Mouse (Mus musculus) 416B (cell line): Measurements from ENCODE around the gene Prrc2c.
"Not testable (repeated sequence)": the region's sequence is repeated elsewhere in the genome, so short reads cannot be mapped to it uniquely, and the experiment has no call there.

ENCODE experiments used
- DNase-seq: peaks from one replicate; pipeline ENCODE4 v3.0.0; 2011; ENCODE audit warnings: low read depth

Gene Prrc2c

DNA sequence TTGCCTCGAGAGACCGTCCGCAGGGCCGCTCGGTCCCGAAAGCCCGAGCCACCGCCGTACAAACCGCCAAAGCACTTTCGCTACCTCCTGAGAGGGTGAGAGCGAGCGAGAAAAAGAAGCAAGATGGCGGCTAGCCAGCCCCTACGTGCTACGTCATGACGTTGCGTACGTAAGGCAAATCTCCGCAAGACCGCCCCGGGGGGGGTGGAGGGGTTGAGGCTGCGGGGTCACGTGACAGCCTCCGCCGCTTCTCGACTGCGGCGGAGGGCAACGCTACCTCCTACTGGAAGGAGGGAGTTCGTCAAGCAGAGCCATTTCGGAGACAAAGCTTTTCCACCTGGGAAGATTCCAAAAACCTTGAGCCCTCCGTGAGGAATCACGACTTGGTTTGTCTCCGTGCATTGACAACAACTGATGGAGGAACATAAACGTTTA, at the start of gene Prrc2c:
Gene Prrc2c (minus strand): TSS at position 156 of the 435 bp plus-strand sequence.
- DNase-seq: peak; percentile 98

DNA sequence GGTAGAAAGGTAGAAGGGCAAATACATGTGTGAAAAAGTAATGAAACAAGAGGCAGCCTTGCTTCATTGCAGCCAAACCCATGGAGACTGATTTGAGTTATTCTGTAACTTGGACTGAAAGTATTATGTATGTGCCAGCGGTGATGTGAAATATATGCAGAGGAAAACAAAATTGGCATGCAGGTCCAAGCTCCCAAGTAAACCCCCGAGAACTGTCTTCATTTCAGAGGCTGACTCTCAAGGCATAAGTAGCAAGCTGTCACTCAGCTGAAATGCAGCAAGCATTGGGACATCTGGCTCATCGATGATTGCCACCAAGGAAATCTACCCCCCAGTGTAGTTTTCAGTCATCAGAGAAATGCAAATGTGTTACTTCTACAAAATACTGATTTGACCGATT, 44.9 kb upstream of the Prrc2c start:
- DNase-seq: no peak

DNA sequence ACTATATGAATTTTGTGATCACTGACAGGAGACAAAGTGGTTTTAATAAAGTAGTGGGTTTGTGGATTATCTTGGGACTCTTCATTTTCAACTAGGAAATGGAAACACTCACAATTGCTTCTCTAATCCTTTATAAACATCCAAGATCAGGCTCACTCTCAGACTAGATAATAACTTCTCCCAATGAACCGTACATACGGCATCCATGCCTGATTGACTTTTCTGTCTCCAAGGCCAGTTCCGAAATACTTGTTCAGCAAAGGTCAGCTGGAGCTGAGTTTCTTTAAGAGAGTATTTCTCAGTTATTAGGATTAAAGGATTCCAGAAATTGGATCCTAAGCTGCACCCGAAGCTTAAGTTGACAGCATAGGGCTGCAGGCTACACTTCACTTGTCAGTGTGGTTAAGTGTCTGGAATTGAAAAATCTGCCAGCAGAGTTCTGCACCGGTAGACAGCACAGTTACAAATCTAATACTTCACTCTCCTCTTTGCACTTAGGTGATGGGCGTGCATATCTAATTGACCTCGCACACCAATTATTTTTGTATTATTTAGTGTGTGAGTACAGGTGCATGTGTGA, 43.4 kb upstream of the Prrc2c start:
- no peak for DNase-seq

DNA sequence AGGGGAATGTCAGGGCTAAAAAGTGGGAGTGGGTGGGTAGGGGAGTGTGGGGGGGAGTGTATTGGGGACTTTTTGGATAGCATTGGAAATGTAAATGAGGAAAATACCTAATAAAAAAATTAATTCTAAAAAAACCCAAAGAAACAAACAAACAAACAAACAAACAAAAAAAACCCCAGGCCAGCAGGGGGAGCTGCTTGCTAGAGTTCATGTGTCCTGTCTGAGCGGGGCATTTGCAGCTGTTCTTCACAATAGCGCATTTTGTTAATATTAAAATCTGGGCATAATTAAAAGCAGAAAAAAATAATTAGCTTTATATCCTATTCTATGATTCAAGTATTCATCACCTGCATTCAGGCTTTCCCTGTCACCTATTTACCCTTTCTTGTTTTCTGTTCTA, 40.7 kb upstream of the Prrc2c start:
- DNase-seq: not testable (repeated sequence)

DNA sequence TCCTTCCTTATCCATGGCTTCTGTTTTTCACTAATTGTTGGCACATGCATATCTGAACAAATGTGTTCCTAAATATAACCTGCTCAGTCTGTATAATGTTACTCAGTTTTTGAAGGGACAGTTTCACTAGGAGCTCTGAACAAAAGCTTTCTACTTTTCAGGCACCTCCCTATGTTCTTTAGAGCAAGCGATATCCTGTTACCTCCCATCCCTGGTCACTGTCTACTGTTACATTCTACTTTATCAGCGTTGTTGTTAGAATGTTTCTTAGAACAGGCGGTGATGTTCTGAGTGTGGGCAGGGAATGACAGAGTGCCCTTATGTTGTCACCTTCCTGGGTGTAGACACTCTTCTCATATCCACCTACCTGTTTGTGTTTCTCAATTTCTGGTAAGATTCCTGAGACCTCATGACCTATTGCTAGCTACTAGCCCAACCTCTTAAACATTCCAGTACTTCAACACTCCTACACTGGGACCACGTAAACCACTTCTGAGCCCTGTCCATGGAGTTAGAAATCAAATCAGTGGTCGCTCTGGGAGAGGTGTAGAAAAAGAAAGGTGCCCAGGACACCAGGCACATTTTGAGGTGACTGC, 37.7 kb upstream of the Prrc2c start:
- DNase-seq: no peak

DNA sequence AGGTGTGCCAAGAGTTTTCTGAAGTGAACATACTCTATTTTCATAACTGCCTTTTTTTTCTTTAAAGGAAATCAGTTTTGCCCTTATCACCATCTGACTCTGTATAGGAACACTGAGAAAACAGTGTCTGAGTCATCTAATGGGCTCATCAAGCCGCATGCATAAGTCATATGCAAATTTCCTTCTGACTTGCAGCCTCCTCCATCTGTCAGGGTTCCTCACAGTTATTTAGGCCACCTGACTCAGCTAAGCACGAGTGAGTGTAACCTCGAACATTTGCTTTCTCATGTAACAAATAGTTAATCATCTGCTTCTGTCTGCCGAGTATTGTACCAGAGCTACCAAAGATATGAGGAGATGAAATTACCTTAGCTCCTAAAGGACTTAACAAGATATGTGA, 33.3 kb upstream of the Prrc2c start:
- DNase-seq: peak; percentile 62

DNA sequence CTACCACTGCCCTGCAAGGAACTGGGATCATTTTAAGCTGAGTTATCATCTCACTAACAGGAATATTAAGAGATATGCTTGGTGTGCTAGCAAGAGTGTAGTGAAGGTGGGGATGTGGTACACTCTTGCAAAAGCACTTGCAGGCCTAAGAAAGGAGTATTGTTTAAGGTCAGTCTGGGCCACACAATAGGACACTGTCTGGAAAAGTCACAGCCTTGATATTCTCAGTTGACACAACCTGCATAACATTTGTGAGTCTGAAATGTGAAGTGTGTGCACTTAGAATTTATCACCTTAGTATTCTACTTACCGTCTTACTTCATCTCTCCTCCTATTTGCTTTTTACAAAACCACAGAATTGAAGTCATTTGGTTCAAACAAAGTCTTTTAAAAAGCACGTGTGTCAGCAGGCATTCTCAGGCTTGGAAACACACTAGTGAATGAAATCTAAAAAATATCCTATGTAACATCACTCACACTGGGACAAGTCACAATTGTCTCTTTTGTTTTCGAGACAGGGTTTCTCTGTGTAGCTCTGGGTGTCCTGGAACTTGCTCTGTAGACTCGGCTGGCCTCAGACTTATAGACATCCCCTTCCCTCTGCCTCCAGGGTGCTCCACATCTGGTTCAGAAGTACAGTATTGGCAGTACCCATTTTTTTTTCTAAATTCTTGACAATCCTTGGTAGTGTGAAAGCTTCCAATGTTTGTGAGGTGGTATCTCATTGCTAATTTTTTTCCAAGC, 31.4 kb upstream of the Prrc2c start:
- no peak for DNase-seq

DNA sequence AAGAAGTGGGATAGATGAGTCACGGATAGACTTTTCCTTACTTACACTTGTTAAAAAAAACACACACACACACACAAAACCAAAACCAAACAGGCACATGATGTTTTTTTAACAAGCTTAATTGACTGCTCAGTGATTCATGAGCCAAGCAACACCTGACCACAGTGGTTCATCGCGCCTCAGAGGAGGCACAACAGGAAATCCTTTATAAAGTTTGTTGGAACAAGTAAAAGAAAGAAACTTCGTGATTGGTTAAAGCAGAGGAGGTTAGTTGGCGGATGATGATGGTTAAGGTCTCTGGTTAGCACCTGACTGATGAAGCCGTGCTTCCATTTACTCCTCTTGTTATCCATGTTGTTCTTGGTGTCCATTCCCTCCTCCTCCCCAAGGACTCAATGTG, 11.7 kb upstream of the Prrc2c start:
- DNase-seq: no peak

DNA sequence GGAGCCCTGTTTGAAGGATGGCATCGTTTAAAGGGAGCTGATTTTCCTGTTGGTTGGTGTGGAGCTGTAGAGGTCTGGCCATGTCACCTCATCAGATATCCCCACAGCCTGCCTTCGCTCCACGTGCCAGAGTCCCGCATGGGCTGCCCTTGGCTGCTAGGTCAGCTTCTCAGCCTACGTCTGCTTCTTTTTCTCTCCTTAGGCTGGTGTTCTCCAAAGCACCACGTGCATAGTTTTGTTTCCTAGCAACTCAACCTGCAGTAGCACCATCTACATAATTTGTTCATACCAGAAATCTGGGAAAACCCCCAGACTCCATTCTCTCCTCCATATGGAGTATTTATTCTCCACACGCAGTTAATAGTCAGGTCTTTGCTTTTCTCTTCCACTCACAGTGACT, 9.3 kb upstream of the Prrc2c start:
- no peak for DNase-seq

DNA sequence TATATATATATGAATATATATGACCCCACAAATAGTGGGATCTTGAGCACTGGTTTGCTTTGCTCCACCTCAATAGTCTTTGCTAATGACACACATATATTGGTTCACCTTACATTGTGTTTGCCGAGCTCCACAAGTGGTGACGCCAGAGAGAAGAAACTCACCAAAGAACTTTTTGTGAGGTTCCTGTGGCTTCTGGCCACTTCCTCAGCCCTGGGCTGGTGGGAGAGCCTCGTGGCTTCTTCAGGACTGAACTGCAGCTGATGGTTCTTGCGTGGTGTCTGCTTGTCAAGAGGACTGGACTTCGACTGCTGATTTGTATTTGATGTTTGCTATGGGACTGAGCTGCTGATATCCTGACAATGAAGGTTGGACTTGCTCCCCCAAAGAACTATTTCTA, 8.4 kb upstream of the Prrc2c start:
- peak; percentile 58 for DNase-seq

DNA sequence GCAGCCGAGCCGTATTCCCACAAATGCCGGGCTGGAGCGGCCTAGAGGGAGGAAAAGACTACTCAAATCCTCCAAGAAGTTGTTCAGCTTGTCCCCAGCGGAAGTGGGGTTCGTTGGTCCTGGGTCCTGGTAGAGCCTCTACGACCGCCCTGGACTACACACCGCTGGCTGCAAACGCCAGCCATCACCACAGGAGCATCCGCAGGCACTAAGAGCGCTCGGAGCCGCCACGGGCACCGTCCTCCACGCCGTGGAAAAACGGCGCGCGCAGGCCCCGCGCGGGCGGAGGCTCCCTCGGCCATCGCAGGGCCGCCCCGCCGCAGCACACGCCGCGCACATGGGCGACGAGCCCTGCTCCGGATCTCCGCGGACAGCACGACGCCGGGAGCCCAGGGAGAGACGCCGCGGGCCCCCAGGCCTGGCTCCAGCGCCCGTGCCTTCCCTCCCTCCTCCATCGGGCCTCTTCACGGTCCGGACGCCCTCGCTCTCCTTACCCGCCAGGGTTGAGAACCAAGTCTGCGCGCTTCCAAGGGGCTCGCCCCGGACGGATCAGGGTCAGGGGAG, 443 bp downstream of the Prrc2c start:
- DNase-seq: peak; percentile 37

DNA sequence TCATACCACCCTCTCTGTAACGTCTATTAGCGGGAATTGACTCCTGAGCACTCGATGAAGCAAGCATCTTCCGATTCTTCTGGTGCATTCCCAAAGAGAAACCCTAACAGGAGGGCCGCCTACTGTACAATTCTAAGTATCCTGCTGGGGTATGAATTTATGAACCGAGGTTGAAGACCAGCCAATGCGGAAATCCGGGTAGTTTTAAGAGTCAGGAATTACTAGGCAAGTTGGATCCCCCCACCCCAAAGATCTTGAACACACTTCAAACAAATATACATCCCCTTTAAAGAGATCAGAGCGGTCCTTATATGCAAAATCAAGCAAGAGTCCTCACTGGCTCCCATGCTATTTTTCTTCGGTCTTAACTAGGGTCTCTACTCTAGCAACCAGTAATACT, 950 bp downstream of the Prrc2c start:
- DNase-seq: peak; percentile 69

DNA sequence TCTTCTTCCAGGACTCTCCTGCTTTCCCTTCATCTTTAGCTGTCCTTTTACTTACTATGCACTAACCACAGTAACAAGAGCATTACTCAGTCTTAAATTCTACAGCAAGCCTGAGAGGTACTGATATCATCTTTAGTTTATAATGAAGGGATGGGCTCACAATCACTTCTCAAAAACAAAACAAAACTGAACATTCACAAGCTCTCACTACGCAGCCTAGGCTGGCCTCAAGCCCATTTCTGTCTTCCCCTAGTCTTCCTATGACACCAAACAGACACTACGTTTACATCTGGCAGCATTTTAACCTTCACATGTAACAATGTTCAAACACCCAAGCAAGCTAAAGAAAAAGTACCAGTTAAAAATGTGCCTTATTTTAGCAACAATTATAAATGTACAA, 1.9 kb downstream of the Prrc2c start:
- no peak for DNase-seq

DNA sequence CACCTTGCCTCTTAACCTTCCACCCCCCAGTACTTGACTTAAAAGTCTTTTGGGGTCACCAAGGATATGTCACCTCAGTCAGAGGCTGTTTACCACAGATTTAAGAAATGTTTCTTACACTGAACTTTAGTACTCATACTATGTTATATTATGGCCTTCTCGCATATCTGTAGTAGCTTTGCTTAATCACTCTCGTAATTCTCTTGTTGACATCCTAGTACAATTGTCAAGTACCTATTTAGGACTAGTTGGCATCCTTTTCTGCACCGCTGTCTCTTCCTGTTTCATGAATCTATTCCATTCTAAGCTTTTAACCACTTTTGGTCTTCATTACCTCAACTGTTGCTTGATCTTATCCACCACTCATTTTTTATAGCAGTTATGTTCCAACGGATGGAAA, 5.3 kb downstream of the Prrc2c start:
- no peak for DNase-seq

DNA sequence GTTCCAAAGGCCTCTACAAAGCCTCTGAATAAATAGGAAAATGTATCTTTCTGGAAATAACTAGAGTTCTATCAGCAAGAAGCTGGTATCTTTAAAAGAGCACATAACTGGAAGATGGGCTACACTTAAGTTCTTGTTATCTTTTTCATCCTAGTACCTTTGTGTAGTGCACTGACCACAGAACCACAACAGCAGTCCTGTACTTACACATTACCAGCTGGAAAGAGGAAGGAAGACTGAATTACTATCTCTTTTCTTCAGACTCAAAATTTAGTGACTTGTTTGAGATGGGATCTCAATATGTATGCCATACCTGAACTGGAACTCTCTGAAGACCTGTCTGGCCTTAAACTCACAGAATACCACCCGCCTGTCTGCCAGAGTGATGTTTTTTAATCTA, 6.1 kb downstream of the Prrc2c start:
- DNase-seq: peak; percentile 50

DNA sequence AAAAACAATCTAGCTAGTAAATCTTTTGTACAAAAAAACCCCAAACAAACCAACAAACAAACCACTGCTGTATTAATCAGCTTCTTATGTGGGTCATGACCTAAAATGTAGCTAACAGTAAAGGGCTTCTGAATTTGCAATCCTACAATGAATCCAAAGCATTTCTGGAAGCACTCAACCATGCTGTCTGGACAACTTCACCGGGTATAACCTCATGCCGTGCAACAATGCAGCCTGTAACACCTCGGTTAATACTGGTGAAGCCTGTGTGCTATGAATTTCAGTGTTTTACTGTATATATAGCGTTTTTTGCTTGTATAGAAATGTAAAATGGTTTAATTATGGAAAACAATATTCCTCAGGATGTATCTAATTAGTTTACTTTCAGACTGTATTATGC, 8.3 kb downstream of the Prrc2c start:
- DNase-seq: no peak

DNA sequence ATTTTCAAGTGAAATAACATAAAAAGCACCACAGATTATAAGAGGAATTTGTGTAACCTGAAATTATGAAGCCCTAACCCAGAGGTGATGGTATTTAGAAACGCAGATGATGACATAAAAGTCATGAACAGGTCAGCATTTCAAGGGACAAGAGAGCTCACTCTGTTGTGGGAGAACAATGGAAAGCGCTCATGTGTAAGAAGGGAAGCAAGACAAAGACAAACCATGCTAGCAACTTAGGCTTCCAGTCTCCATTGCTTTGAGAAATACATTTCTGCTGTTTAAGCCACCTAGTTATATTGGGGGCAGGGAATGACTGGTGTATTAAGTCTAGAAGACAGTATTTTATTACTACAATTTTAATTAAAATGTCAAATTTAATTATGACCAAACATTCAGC, 10.9 kb downstream of the Prrc2c start:
- DNase-seq: no peak

DNA sequence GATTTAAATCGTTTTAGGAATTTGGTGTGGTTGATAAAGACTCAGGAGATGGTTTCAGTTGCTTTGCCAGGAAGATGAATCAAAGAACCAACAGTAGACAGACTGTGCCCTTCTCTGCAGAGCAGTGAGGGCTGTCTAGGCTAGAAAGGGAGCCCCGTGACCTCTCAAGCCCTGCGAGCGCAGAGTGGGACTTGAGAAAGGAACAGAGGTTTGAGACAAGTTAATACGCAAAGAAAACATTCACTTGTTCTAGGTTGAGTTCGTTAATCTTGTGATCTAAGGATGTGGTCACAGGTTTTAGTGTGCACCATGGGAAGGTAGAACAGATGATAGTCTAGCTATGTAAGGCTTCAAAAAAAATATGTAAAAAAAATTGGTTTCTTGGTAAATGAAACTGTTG, 12.4 kb downstream of the Prrc2c start:
- DNase-seq: peak; percentile 19

DNA sequence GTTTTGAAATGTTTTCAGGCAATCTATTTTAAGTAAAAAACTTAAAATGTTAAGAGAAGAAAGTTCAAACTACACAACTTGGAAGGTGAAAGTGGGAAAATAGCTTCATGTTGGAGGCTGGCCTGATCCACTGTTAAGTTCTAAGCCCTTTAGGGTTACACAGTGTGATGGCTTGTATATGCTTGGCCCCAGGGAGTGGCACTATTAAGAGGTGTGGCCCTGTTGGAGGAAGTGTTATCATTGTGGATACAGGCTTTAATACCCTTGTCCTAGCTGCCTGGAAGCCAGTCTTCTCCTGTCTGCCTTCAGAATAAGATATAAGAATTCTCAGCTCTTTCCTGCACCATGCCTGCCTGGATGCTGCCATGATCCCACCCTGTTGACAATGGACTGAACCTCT, 16.7 kb downstream of the Prrc2c start:
- no peak for DNase-seq

DNA sequence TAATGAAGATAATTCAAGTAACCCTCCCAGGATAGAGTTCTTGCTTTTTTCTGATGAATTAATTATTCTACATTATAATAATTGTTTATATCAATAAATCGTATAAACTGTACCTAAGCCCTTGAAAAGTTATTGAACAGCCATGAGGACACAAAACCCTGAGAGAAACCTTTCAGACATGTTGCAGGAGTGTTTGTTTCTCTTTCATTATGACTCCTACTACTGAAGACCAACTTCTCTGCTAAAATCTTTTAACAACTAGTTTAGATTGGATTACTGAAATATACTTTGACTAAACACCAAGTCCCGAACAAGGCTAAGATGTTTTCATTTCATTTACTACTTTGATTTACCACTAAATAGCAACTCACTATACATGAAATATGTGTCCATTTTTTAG, 19.7 kb downstream of the Prrc2c start:
- DNase-seq: no peak

DNA sequence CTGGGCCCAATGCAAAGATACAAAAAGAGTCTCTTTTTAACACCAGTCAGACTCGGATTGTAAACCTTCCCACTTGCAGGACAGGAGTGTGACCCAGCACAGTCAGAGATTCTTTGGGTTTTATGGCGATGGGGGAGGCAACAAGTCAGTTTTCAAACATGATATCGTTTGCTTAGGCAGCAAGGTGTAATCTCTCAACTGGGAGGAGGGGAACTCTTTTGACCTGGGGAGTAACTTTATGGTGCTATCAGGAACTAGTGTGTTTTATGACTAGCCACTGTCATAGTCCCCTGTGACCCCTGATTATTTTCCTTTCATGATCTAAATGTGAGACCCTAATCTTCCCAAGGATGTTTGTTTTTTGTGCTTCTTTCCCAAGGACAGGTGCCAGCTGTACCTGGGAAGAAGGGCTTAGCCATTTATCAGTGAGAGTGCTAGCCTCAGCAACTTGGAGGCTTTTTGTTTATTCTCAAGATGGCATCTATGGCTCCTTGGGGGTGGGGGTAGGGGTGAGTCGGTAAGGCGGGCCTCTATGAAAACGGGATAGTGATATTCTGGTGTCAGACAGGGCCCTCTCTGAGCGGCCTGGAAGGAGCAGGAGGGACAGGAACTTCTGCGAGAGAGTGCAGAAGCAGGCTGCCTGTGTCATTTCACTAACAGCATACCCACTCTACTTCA, 39.8 kb downstream of the Prrc2c start:
- no peak for DNase-seq

DNA sequence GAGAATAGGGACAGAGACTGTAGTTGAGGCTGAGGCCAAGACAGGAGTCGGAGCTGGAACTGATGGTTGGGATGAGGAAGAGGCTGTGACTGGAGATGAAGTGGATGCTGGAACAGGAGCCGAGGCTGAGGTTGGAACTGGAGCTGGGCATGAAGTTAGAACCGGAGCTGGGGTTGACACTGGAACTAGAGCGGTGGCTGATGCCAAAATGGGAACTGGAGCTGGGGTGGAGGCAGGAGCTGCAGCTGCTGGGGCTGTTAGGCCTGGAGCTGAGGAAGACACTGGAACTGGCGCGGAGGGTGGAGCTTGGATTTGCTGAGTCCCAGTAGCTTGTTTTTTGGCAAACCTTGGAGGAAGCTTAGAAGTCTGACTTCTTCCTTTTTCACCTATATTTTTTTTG, 42.5 kb downstream of the Prrc2c start:
- no peak for DNase-seq

DNA sequence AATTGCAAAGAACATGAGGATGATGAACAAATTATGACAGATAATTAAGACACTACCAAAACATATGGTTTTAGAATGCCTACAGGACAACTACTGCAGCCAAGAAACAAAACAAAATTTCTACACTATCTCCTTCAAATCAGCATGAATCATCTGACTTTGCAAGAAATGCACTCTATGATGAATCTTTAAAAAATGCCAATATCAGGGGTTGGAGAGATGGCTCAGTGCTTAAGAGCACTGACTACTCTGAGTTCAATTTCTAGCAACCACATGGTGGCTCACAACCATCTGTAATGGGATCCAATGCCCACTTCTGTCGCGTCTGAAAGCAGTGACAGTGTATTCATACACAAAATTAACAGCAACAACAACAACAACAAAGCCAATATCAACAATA, 46.6 kb downstream of the Prrc2c start:
- no peak for DNase-seq
